18 mouse cellular contexts compared by ENCODE assay signal in genomic region chr16:23284470-23285394, GRCm38 (mm10).
A peak's percentile ranks its signal among the peaks of the same experiment; 100 is the strongest.
DNase-seq lines count a peak whose midpoint lies in the region; ATAC-seq and TF ChIP-seq lines count a peak whose summit lies in the region.
"Had no signal": no experiment of that assay in that cellular context is flagged by ENCODE, and none has a peak within 500 bp of the region (broad histone marks: within the 10 kb centered on the region; RNA-seq: fewer than 3 reads in every experiment).

No protein-coding gene starts in this region.

- no peak; the same call in none of the 2 replicates for TF ChIP-seq RAD21 in CH12.LX (IDR thresholded peaks at IDR 0.05; ENCODE audit: low read depth, low read length)

- no peaks in the 10 kb centered on the region for H3K9me3 ChIP-seq in limb, embryonic 14.5 days (ENCODE audit: control insufficient read depth, low read length)
- no peaks in the 10 kb centered on the region for H3K9me3 ChIP-seq in limb, embryonic 10.5 days (replicated peaks)
- no peaks in the 10 kb centered on the region for H3K9me3 ChIP-seq in CH12.LX (replicated peaks; ENCODE audit: low read length)
- H3K9me3 ChIP-seq in forebrain, embryonic 10.5 days: no peaks in the 10 kb centered on the region
- H3K9me3 ChIP-seq: hindbrain, embryonic 13.5 days; limb, embryonic 15.5 days; lung, embryonic 15.5 days; midbrain, embryonic 10.5 days had no signal

- in situ Hi-C loops in CH12.LX (cut with MboI; ENCODE audit: low pct_ligation_motif_present, low pct_unique_long_range_greater_than_20kb, low sequenced_read_pairs): loop anchor here (5.0 kb wide), 2 partner anchors 123 to 137 kb away; partner anchors contain the start of gene Adipoq

- no peaks in the 10 kb centered on the region for H3K36me3 ChIP-seq in limb, embryonic 14.5 days (ENCODE audit: control insufficient read depth, insufficient read depth, low read length)
- peaks cover 34% of the 10 kb centered on the region for H3K36me3 ChIP-seq in limb, embryonic 10.5 days
- H3K36me3 ChIP-seq in CH12.LX (replicated peaks in 1 of 2; ENCODE audit: control insufficient read depth in 1 of 2, insufficient read depth in 1 of 2, low read length in 1 of 2): peaks cover 0 to 7% of the 10 kb centered on the region in 2 experiments
- H3K36me3 ChIP-seq in splenic B cell, adult 2 months (ENCODE audit: control insufficient read depth, insufficient read depth, low read length, poor library complexity, severe bottlenecking): peaks cover 2% of the 10 kb centered on the region; the same call in 1 of the 2 replicates
- peaks cover 14% of the 10 kb centered on the region for H3K36me3 ChIP-seq in forebrain, embryonic 10.5 days (replicated peaks)
- H3K36me3 ChIP-seq: limb, embryonic 15.5 days; lung, embryonic 15.5 days had no signal

- H3K4me2 ChIP-seq in limb, embryonic 14.5 days (replicated peaks; ENCODE audit: low read depth, low read length, severe bottlenecking): no peak overlapping the region
- H3K4me2 ChIP-seq in CH12.LX (ENCODE audit: insufficient read depth, low read depth, poor library complexity, severe bottlenecking): peak overlapping the region; percentile 30
- H3K4me2 ChIP-seq: hindbrain, embryonic 13.5 days; limb, embryonic 15.5 days; lung, embryonic 15.5 days had no signal

- 0 out of 2 replicates have a peak, but pooled peaks have one; percentile 3 for ATAC-seq in limb, embryonic 14.5 days (ENCODE audit: low FRiP score, low read depth)

- H3K4me1 ChIP-seq in limb, embryonic 14.5 days (ENCODE audit: control insufficient read depth, insufficient read depth, low read length): peaks cover 10% of the 10 kb centered on the region
- H3K4me1 ChIP-seq in limb, embryonic 10.5 days: peaks cover 9% of the 10 kb centered on the region; the same call in 1 of the 2 replicates
- peaks cover 61 to 97% of the 10 kb centered on the region in 2 experiments for H3K4me1 ChIP-seq in CH12.LX (ENCODE audit: control insufficient read depth in 1 of 2, insufficient read depth in 2 of 2)
- H3K4me1 ChIP-seq in brown adipose tissue, adult 24 weeks (ENCODE audit: control insufficient read depth, insufficient read depth, insufficient read length, low read length): peaks cover 2% of the 10 kb centered on the region; the same call in 1 of the 2 replicates
- H3K4me1 ChIP-seq in forebrain, embryonic 10.5 days: peaks cover 2% of the 10 kb centered on the region; the same call in 1 of the 2 replicates
- H3K4me1 ChIP-seq: midbrain, embryonic 10.5 days had no signal

- no peak for DNase-seq in limb, embryonic 14.5 days (ENCODE audit: low spot score)
- no peak for DNase-seq in limb, embryonic 10.5 days (ENCODE audit: low spot score)
- peak; percentile 85 for DNase-seq in CH12.LX (ENCODE audit: extremely low read depth)
- DNase-seq in splenic B cell, adult 2 months (ENCODE audit: low read depth, low spot score): peak; percentile 49
- DNase-seq in forebrain, embryonic 10.5 days (ENCODE audit: extremely low spot score, low spot score): no peak
- no peak for DNase-seq in kidney, postnatal 14 days
- no peak for DNase-seq in kidney, postnatal 25 days
- DNase-seq: cerebellum, adult 2 months; embryo, embryonic 11 days; kidney, adult 18-20 months; right cerebral cortex, postnatal 25 days had no signal

- peak; percentile 78 for TF ChIP-seq EP300 in CH12.LX (IDR thresholded peaks at IDR 0.05; ENCODE audit: low read length)

- no peak overlapping the region for H3K9ac ChIP-seq in limb, embryonic 14.5 days (ENCODE audit: low read depth, low read length, severe bottlenecking)
- peak overlapping the region; percentile 24 for H3K9ac ChIP-seq in CH12.LX (ENCODE audit: insufficient read depth, low read depth)
- H3K9ac ChIP-seq: hindbrain, embryonic 13.5 days; limb, embryonic 15.5 days; lung, embryonic 15.5 days had no signal

- no peak overlapping the region for H3K27ac ChIP-seq in limb, embryonic 14.5 days (replicated peaks; ENCODE audit: low read depth, low read length)
- no peak overlapping the region for H3K27ac ChIP-seq in limb, embryonic 10.5 days
- peak overlapping the region; percentile 77 for H3K27ac ChIP-seq in CH12.LX (ENCODE audit: insufficient read depth, low read depth)
- 0 out of 2 replicates have a peak overlapping the region, but pooled peaks have one; percentile 13 for H3K27ac ChIP-seq in brown adipose tissue, adult 24 weeks (replicated peaks; ENCODE audit: low read depth, low read length)
- H3K27ac ChIP-seq in forebrain, embryonic 10.5 days: no peak overlapping the region
- H3K27ac ChIP-seq: hindbrain, embryonic 13.5 days; left cerebral cortex, adult 2 months; limb, embryonic 15.5 days; lung, embryonic 15.5 days; midbrain, embryonic 10.5 days; stomach, postnatal 0 days had no signal

- no peak for TF ChIP-seq CTCF in CH12.LX (conservative IDR thresholded peaks at IDR 0.05 in 1 of 2, IDR thresholded peaks at IDR 0.05 in 1 of 2; ENCODE audit: low read depth in 2 of 2, low read length in 2 of 2)

- no peaks in the 10 kb centered on the region for H3K27me3 ChIP-seq in limb, embryonic 14.5 days (ENCODE audit: control insufficient read depth, insufficient read depth, low read length)
- H3K27me3 ChIP-seq in limb, embryonic 10.5 days (ENCODE audit: low read depth, poor library complexity, severe bottlenecking): no peaks in the 10 kb centered on the region
- H3K27me3 ChIP-seq in CH12.LX (replicated peaks): no peaks in the 10 kb centered on the region
- H3K27me3 ChIP-seq in splenic B cell, adult 2 months (ENCODE audit: control insufficient read depth, insufficient read depth, low read length, poor library complexity, severe bottlenecking): no peaks in the 10 kb centered on the region
- no peaks in the 10 kb centered on the region for H3K27me3 ChIP-seq in forebrain, embryonic 10.5 days (ENCODE audit: poor library complexity, severe bottlenecking)
- H3K27me3 ChIP-seq: hindbrain, embryonic 13.5 days; limb, embryonic 15.5 days; lung, embryonic 15.5 days had no signal

- H3K4me3 ChIP-seq in limb, embryonic 14.5 days (replicated peaks; ENCODE audit: low read length): no peak overlapping the region
- H3K4me3 ChIP-seq in limb, embryonic 10.5 days: no peak overlapping the region
- peak overlapping the region in 2 of 3 experiments; percentile 3 to 4 for H3K4me3 ChIP-seq in CH12.LX (replicated peaks in 1 of 3; ENCODE audit: low read depth in 2 of 3, low read length in 2 of 3, poor library complexity in 1 of 3)
- no peak overlapping the region for H3K4me3 ChIP-seq in brown adipose tissue, adult 24 weeks (ENCODE audit: insufficient read depth, low read depth, low read length)
- H3K4me3 ChIP-seq in forebrain, embryonic 10.5 days: no peak overlapping the region
- H3K4me3 ChIP-seq: hindbrain, embryonic 13.5 days; left cerebral cortex, adult 2 months; limb, embryonic 15.5 days; lung, embryonic 15.5 days; midbrain, embryonic 10.5 days had no signal

- TF ChIP-seq POLR2A in limb, embryonic 14.5 days (IDR thresholded peaks at IDR 0.05; ENCODE audit: borderline replicate concordance, extremely low read depth, insufficient read depth, insufficient read length): no peak
- peak; percentile 16; the same call in 1 of the 2 replicates for TF ChIP-seq POLR2A in CH12.LX (IDR thresholded peaks at IDR 0.05; ENCODE audit: low read depth, low read length)

- dilution Hi-C loops in CH12.LX (cut with MboI; ENCODE audit: extremely low pct_ligation_motif_present, extremely low pct_unique_long_range_greater_than_20kb, low sequenced_read_pairs): no loop called here

- WGBS in limb, embryonic 14.5 days: 67% methylated on average over 15 of the region's 15 CpGs
- WGBS in limb, embryonic 10.5 days: 83% methylated on average over 15 of the region's 15 CpGs
- WGBS in forebrain, embryonic 10.5 days: 87% methylated on average over 15 of the region's 15 CpGs

- H3K79me2 ChIP-seq in CH12.LX (replicated peaks; ENCODE audit: control insufficient read depth, extremely low read depth, insufficient read depth, poor library complexity, severe bottlenecking): no peaks in the 10 kb centered on the region

TF ChIP-seq in CH12.LX, 34 proteins besides CTCF, POLR2A, EP300 and RAD21 (continues in another document):
- TF ChIP-seq IRF4 (IDR thresholded peaks at IDR 0.05; ENCODE audit: low read depth, low read length) (peak; percentile 67; the same call in 1 of the 2 replicates), MYC (IDR thresholded peaks at IDR 0.05; ENCODE audit: low read depth, low read length) (peak; percentile 39; the same call in 1 of the 2 replicates), CHD2 (IDR thresholded peaks at IDR 0.05; ENCODE audit: low read length) (peak; percentile 51), ELF1 (IDR thresholded peaks at IDR 0.05; ENCODE audit: low read depth, low read length) (no peak), TBP (conservative IDR thresholded peaks at IDR 0.05; ENCODE audit: low read depth, low read length) (peak; percentile 47; the same call in 1 of the 2 replicates), ZC3H11A (IDR thresholded peaks at IDR 0.05; ENCODE audit: low read depth, low read length) (no peak), MEF2A (IDR thresholded peaks at IDR 0.05; ENCODE audit: borderline replicate concordance, low read depth, low read length) (peak; percentile 98), MAX (IDR thresholded peaks at IDR 0.05; ENCODE audit: low read length) (peak; percentile 58; the same call in 1 of the 2 replicates), KAT2A (IDR thresholded peaks at IDR 0.05; ENCODE audit: insufficient replicate concordance, low read length) (0 out of 2 replicates have a peak, but pooled peaks have one; percentile 32), MXI1 (IDR thresholded peaks at IDR 0.05; ENCODE audit: low read depth, low read length) (no peak; the same call in 1 of the 2 replicates), HCFC1 (IDR thresholded peaks at IDR 0.05; ENCODE audit: low read depth, low read length) (no peak; the same call in 1 of the 2 replicates), MAZ (IDR thresholded peaks at IDR 0.05; ENCODE audit: low read depth, low read length) (peak; percentile 86; the same call in 1 of the 2 replicates), SMC3 (IDR thresholded peaks at IDR 0.05; ENCODE audit: low read depth, low read length) (no peak; the same call in none of the 2 replicates), SIN3A (IDR thresholded peaks at IDR 0.05; ENCODE audit: low read length) (peak; percentile 80; the same call in 1 of the 2 replicates), RCOR1 (conservative IDR thresholded peaks at IDR 0.05; ENCODE audit: low read depth, low read length) (no peak; the same call in none of the 2 replicates), TCF12 (IDR thresholded peaks at IDR 0.05; ENCODE audit: low read depth, low read length) (peak; percentile 95), ZNF384 (IDR thresholded peaks at IDR 0.05; ENCODE audit: low read depth, low read length) (peak; percentile 65), GABPA (IDR thresholded peaks at IDR 0.05; ENCODE audit: insufficient replicate concordance, low read depth, low read length) (no peak), PAX5 (IDR thresholded peaks at IDR 0.05; ENCODE audit: low read length) (no peak), UBTF (IDR thresholded peaks at IDR 0.05; ENCODE audit: low read depth, low read length) (0 out of 2 replicates have a peak, but pooled peaks have one; percentile 47), BHLHE40 (IDR thresholded peaks at IDR 0.05; ENCODE audit: low read depth, low read length) (peak; percentile 82), ZKSCAN1 (IDR thresholded peaks at IDR 0.05; ENCODE audit: borderline replicate concordance, low read depth, low read length) (no peak)

Comparison
In these comparisons a context has a peak if more than half of its experiments do, and no peak if none do; other contexts are left out.
1. DNase-seq: peak in CH12.LX (single experiment) and splenic B cell, adult 2 months (single experiment); none in limb, embryonic 14.5 days (single experiment), limb, embryonic 10.5 days (single experiment), forebrain, embryonic 10.5 days (single experiment), kidney, postnatal 14 days (single experiment) and kidney, postnatal 25 days (0 of 2).
2. H3K27ac ChIP-seq: peak in CH12.LX (single experiment) and brown adipose tissue, adult 24 weeks (single experiment); none in limb, embryonic 14.5 days (single experiment), limb, embryonic 10.5 days (single experiment) and forebrain, embryonic 10.5 days (single experiment).
3. H3K4me3 ChIP-seq: peak in CH12.LX (2 of 3); none in limb, embryonic 14.5 days (single experiment), limb, embryonic 10.5 days (single experiment), brown adipose tissue, adult 24 weeks (single experiment) and forebrain, embryonic 10.5 days (single experiment).